Mouse (Mus musculus) heart, adult 2 months (tissue): ENCODE measurements at regions not wholly inside any gene's neighbourhood (a gene's known extent, or its start where the extent isn't known, plus 50 kb on each side); places are given as distances from the start of the nearest gene placed in this dataset.

Experiments used
- CTCF ChIP-seq: fragments of 200-600 bp; IDR thresholded peaks from 2 replicates; pipeline ENCODE4 v1.8.1; 2022; ENCODE audit warnings: antibody characterized with exemption, mild to moderate bottlenecking, moderate library complexity
- EP300 ChIP-seq: fragments of 200-500 bp; IDR thresholded peaks from 2 replicates; pipeline ENCODE4 v1.6.1; 2011; ENCODE audit warnings: low read depth, low read length, control low read depth; ENCODE audit not compliant: insufficient read depth
- POLR2A ChIP-seq: fragments of 200-500 bp; IDR thresholded peaks from 2 replicates; pipeline ENCODE4 v1.6.1; 2011; ENCODE audit warnings: mild to moderate bottlenecking, low read depth, low read length, control low read depth; ENCODE audit not compliant: insufficient read depth

DNA sequence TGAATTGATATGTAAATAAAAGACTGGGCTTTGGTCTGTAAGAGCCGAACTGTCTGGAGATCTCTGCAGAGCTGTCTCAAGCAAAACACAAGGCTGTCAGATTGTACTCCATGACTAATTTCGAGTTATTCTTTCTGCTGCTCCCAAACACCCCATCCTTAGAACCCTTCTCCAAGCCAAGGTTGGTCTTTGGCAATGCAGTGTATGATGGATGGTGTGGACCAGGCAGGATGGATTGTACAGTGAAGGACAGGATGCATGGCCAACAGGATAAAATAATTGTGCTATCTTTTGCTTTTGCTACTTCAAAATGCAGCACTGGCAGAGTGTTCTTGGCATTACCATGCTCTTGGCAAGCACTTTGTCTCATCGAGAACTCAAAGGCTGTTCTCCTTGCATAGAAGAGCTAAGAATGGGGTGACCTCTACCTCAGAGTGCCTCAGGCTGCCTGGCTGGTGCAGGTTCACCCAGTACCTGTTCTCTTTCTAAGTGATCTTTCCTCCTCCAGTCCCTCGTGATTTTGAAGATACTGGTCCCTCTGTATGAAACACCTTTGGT, 88.4 kb upstream of the Cpeb4 start:
- TF ChIP-seq CTCF (no peak), POLR2A (no peak), EP300 (no peak)
